Comparison of ENCODE assay signal across 10 mouse cellular contexts in genomic region chr8:118979800-118980199, GRCm38 (mm10).
DNase-seq lines count a peak whose midpoint lies in the region; ATAC-seq lines count a peak whose summit lies in the region.
"Had no signal": no experiment of that assay in that cellular context is flagged by ENCODE, and none has a peak within 500 bp of the region (broad histone marks: within the 10 kb centered on the region; RNA-seq: fewer than 3 reads in every experiment).

No protein-coding gene starts in this region.

- 22% methylated on average over 5 of the region's 5 CpGs for WGBS in forebrain, embryonic 14.5 days
- WGBS in forebrain, embryonic 12.5 days = 17% methylated on average over 5 of the region's 5 CpGs

- no peaks in the 10 kb centered on the region for H3K27me3 ChIP-seq in forebrain, embryonic 14.5 days (replicated peaks; ENCODE audit: control insufficient read depth, insufficient read depth, low read length)
- no peaks in the 10 kb centered on the region for H3K27me3 ChIP-seq in forebrain, embryonic 12.5 days
- H3K27me3 ChIP-seq: CH12.LX; liver, embryonic 15.5 days had no signal

- no peak for ATAC-seq in forebrain, embryonic 14.5 days
- ATAC-seq in forebrain, embryonic 12.5 days (ENCODE audit: low FRiP score) = no peak

- DNase-seq in forebrain, embryonic 14.5 days (ENCODE audit: low spot score) = peak; percentile 43
- DNase-seq in left cerebral cortex, adult 18-20 months (ENCODE audit: low spot score in 2 of 2) = peak; percentile 15 to 28
- no peak for DNase-seq in left cerebral cortex, adult 11 months (ENCODE audit: low spot score)
- peak; percentile 13 for DNase-seq in WW6 (ENCODE audit: low read depth, low spot score)
- peak; percentile 22 for DNase-seq in embryo, embryonic 9.5 days (ENCODE audit: extremely low spot score)
- DNase-seq in testis, postnatal 14 days (ENCODE audit: low spot score) = peak; percentile 31
- no peak for DNase-seq in yolk sac, embryonic 10.5 days (ENCODE audit: low spot score)

- no peak overlapping the region for H3K9ac ChIP-seq in forebrain, embryonic 14.5 days (ENCODE audit: low read length)
- no peak overlapping the region for H3K9ac ChIP-seq in forebrain, embryonic 12.5 days
- H3K9ac ChIP-seq: liver, embryonic 15.5 days had no signal

- H3K27ac ChIP-seq in forebrain, embryonic 14.5 days (ENCODE audit: low read depth, low read length) = no peak overlapping the region
- no peak overlapping the region for H3K27ac ChIP-seq in forebrain, embryonic 12.5 days
- H3K27ac ChIP-seq: liver, embryonic 15.5 days had no signal

- H3K4me2 ChIP-seq in forebrain, embryonic 14.5 days (ENCODE audit: low read length) = no peak overlapping the region
- H3K4me2 ChIP-seq in forebrain, embryonic 12.5 days = no peak overlapping the region
- H3K4me2 ChIP-seq: liver, embryonic 15.5 days had no signal

- no peaks in the 10 kb centered on the region for H3K4me1 ChIP-seq in forebrain, embryonic 14.5 days (ENCODE audit: control insufficient read depth, insufficient read depth, low read length)
- H3K4me1 ChIP-seq in forebrain, embryonic 12.5 days = no peaks in the 10 kb centered on the region
- H3K4me1 ChIP-seq: liver, embryonic 15.5 days had no signal

- H3K9me3 ChIP-seq in forebrain, embryonic 14.5 days (replicated peaks; ENCODE audit: control insufficient read depth, low read length) = no peaks in the 10 kb centered on the region
- 0 out of 2 replicates have a peak, but pooled peaks cover 3% of the 10 kb centered on the region for H3K9me3 ChIP-seq in forebrain, embryonic 12.5 days
- H3K9me3 ChIP-seq: liver, embryonic 15.5 days had no signal

- H3K36me3 ChIP-seq in forebrain, embryonic 14.5 days (ENCODE audit: control insufficient read depth, insufficient read depth, low read length) = no peaks in the 10 kb centered on the region
- H3K36me3 ChIP-seq in forebrain, embryonic 12.5 days (replicated peaks) = no peaks in the 10 kb centered on the region
- H3K36me3 ChIP-seq: liver, embryonic 15.5 days had no signal

- H3K4me3 ChIP-seq in forebrain, embryonic 14.5 days (ENCODE audit: low read depth, low read length) = no peak overlapping the region
- no peak overlapping the region for H3K4me3 ChIP-seq in forebrain, embryonic 12.5 days (replicated peaks)
- H3K4me3 ChIP-seq: liver, embryonic 15.5 days had no signal

Comparison
In these comparisons a context has a peak if more than half of its experiments do, and no peak if none do; other contexts are left out.
1. DNase-seq: peak in forebrain, embryonic 14.5 days (single experiment), left cerebral cortex, adult 18-20 months (2 of 2), WW6 (single experiment), embryo, embryonic 9.5 days (single experiment) and testis, postnatal 14 days (single experiment); none in left cerebral cortex, adult 11 months (single experiment) and yolk sac, embryonic 10.5 days (single experiment).